Comparison of ENCODE assay signal across 8 mouse cellular contexts in genomic region chr6:124915942-124916694, GRCm38 (mm10). TPM values are rescaled to one million over a fixed set of nuclear protein-coding genes. Genes with fewer than 3 reads are reported as not detected.
DNase-seq lines count a peak whose midpoint lies in the region; ATAC-seq and TF ChIP-seq lines count a peak whose summit lies in the region.

No protein-coding gene starts in this region.

- H3K4me2 ChIP-seq in embryonic facial prominence, embryonic 12.5 days (replicated peaks): peak overlapping the region; percentile 99
- peak overlapping the region; percentile 100 for H3K4me2 ChIP-seq in hindbrain, embryonic 13.5 days
- H3K4me2 ChIP-seq in midbrain, embryonic 16.5 days (ENCODE audit: low read length): peak overlapping the region; percentile 99

- no peak for ATAC-seq in embryonic facial prominence, embryonic 12.5 days (ENCODE audit: insufficient number of reproducible peaks, insufficient read depth, low FRiP score, low TSS enrichment)
- no peak for ATAC-seq in hindbrain, embryonic 13.5 days (ENCODE audit: low FRiP score)
- no peak for ATAC-seq in midbrain, embryonic 16.5 days
- no peak for ATAC-seq in activated CD4-positive, CD25-positive, alpha-beta regulatory T cell, adult 4 months

- peaks cover 24% of the 10 kb centered on the region for H3K4me1 ChIP-seq in testis, adult 2 months (ENCODE audit: control insufficient read depth, insufficient read depth, low read length)
- peaks cover 49% of the 10 kb centered on the region for H3K4me1 ChIP-seq in embryonic facial prominence, embryonic 12.5 days
- H3K4me1 ChIP-seq in hindbrain, embryonic 13.5 days (replicated peaks): peaks cover 68% of the 10 kb centered on the region
- H3K4me1 ChIP-seq in midbrain, embryonic 16.5 days (ENCODE audit: control insufficient read depth, insufficient read depth, low read length): peaks cover 44% of the 10 kb centered on the region

- peak overlapping the region; percentile 83 for H3K4me3 ChIP-seq in testis, adult 2 months (ENCODE audit: control insufficient read depth, low read depth, low read length)
- H3K4me3 ChIP-seq in embryonic facial prominence, embryonic 12.5 days: peak overlapping the region; percentile 93
- peak overlapping the region; percentile 93 for H3K4me3 ChIP-seq in hindbrain, embryonic 13.5 days
- peak overlapping the region; percentile 93 for H3K4me3 ChIP-seq in midbrain, embryonic 16.5 days (ENCODE audit: low read depth, low read length)

- peak overlapping the region; percentile 100 for H3K9ac ChIP-seq in embryonic facial prominence, embryonic 12.5 days
- peak overlapping the region; percentile 100 for H3K9ac ChIP-seq in hindbrain, embryonic 13.5 days
- H3K9ac ChIP-seq in midbrain, embryonic 16.5 days (ENCODE audit: low read depth, low read length): peak overlapping the region; percentile 100

- H3K27me3 ChIP-seq in testis, adult 2 months (ENCODE audit: control insufficient read depth, insufficient read depth, low read length): peaks cover 5% of the 10 kb centered on the region
- H3K27me3 ChIP-seq in embryonic facial prominence, embryonic 12.5 days: 0 out of 2 replicates have a peak, but pooled peaks cover under 1% of the 10 kb centered on the region
- no peaks in the 10 kb centered on the region for H3K27me3 ChIP-seq in hindbrain, embryonic 13.5 days
- H3K27me3 ChIP-seq in midbrain, embryonic 16.5 days (ENCODE audit: control insufficient read depth, insufficient read depth, low read depth, low read length): no peaks in the 10 kb centered on the region

- no peak for DNase-seq in testis, postnatal 14 days (ENCODE audit: low spot score)
- peak; percentile 80 for DNase-seq in left cerebral cortex, adult 11 months (ENCODE audit: low spot score)
- DNase-seq in urinary bladder, postnatal 25 days (ENCODE audit: low spot score): no peak

- no peaks in the 10 kb centered on the region for H3K36me3 ChIP-seq in testis, adult 2 months (ENCODE audit: control insufficient read depth, insufficient read depth, low read length)
- peaks cover 20% of the 10 kb centered on the region for H3K36me3 ChIP-seq in embryonic facial prominence, embryonic 12.5 days
- H3K36me3 ChIP-seq in hindbrain, embryonic 13.5 days: peaks cover 27% of the 10 kb centered on the region
- peaks cover 14% of the 10 kb centered on the region for H3K36me3 ChIP-seq in midbrain, embryonic 16.5 days (ENCODE audit: control insufficient read depth, insufficient read depth, low read length)

- TF ChIP-seq POLR2A in testis, adult 2 months (IDR thresholded peaks at IDR 0.05; ENCODE audit: control insufficient read depth, low read depth, low read length): peak; percentile 41; the same call in 1 of the 2 replicates

- no peaks in the 10 kb centered on the region for H3K9me3 ChIP-seq in embryonic facial prominence, embryonic 12.5 days
- no peaks in the 10 kb centered on the region for H3K9me3 ChIP-seq in hindbrain, embryonic 13.5 days
- no peaks in the 10 kb centered on the region for H3K9me3 ChIP-seq in midbrain, embryonic 16.5 days (replicated peaks; ENCODE audit: control insufficient read depth, low read length, poor library complexity, severe bottlenecking)

- no peak overlapping the region; the same call in 1 of the 2 replicates for H3K27ac ChIP-seq in testis, adult 2 months (ENCODE audit: control insufficient read depth, insufficient read depth, low read depth, low read length)
- H3K27ac ChIP-seq in embryonic facial prominence, embryonic 12.5 days: peak overlapping the region; percentile 100
- H3K27ac ChIP-seq in hindbrain, embryonic 13.5 days: peak overlapping the region; percentile 100
- peak overlapping the region; percentile 100 for H3K27ac ChIP-seq in midbrain, embryonic 16.5 days (ENCODE audit: low read length)

- TF ChIP-seq CTCF in testis, adult 2 months (IDR thresholded peaks at IDR 0.05; ENCODE audit: control insufficient read depth, insufficient read depth, insufficient replicate concordance, low read depth, low read length): no peak

- WGBS in embryonic facial prominence, embryonic 12.5 days: 4% methylated on average over 12 of the region's 12 CpGs
- WGBS in hindbrain, embryonic 13.5 days: 3% methylated on average over 12 of the region's 12 CpGs
- WGBS in midbrain, embryonic 16.5 days: under 1% methylated on average over 12 of the region's 12 CpGs

RNA-seq across cellular contexts. Expression of gene Ptms, which starts 3.8 kb away (rescaled TPM):
- polyA plus RNA-seq in testis, adult 2 months (2012; rRNA removed): 142 and 168 TPM in 2 replicates
- polyA plus RNA-seq in embryonic facial prominence, embryonic 12.5 days (2016; fragmentation: Nextera tagmentation; extraction: Ambion mirVana): 390 and 395 TPM in 2 replicates
- polyA plus RNA-seq in hindbrain, embryonic 13.5 days (2015; fragmentation: Nextera tagmentation; extraction: Ambion mirVana): 744 and 801 TPM in 2 replicates
- 700 and 743 TPM in 2 replicates for polyA plus RNA-seq in midbrain, embryonic 16.5 days (2015; fragmentation: Nextera tagmentation; extraction: Ambion mirVana)
- 10 to 100 TPM; 12.0 to 12.8 TPM for polyA plus RNA-seq in activated CD4-positive, CD25-positive, alpha-beta regulatory T cell, adult 4 months (2017; shearing (Covaris generic))

RNA-seq across cellular contexts. Expression of gene Lag3, which starts 4.6 kb away (rescaled TPM):
- 0.11 and 0.12 TPM in 2 replicates for polyA plus RNA-seq in testis, adult 2 months (2012; rRNA removed)
- polyA plus RNA-seq in embryonic facial prominence, embryonic 12.5 days (2016; fragmentation: Nextera tagmentation; extraction: Ambion mirVana): 3.1 and 4.1 TPM in 2 replicates
- polyA plus RNA-seq in hindbrain, embryonic 13.5 days (2015; fragmentation: Nextera tagmentation; extraction: Ambion mirVana): 2.4 and 2.6 TPM in 2 replicates
- polyA plus RNA-seq in midbrain, embryonic 16.5 days (2015; fragmentation: Nextera tagmentation; extraction: Ambion mirVana): 2.5 and 3.9 TPM in 2 replicates
- polyA plus RNA-seq in activated CD4-positive, CD25-positive, alpha-beta regulatory T cell, adult 4 months (2017; shearing (Covaris generic)): 10 to 100 TPM; 23.5 to 30.2 TPM

RNA-seq across cellular contexts. Expression of gene Mlf2, which starts 15.1 kb away (rescaled TPM):
- 75.4 and 76.5 TPM in 2 replicates for polyA plus RNA-seq in testis, adult 2 months (2012; rRNA removed)
- 419 and 427 TPM in 2 replicates for polyA plus RNA-seq in embryonic facial prominence, embryonic 12.5 days (2016; fragmentation: Nextera tagmentation; extraction: Ambion mirVana)
- 481 and 505 TPM in 2 replicates for polyA plus RNA-seq in hindbrain, embryonic 13.5 days (2015; fragmentation: Nextera tagmentation; extraction: Ambion mirVana)
- 543 and 556 TPM in 2 replicates for polyA plus RNA-seq in midbrain, embryonic 16.5 days (2015; fragmentation: Nextera tagmentation; extraction: Ambion mirVana)
- polyA plus RNA-seq in activated CD4-positive, CD25-positive, alpha-beta regulatory T cell, adult 4 months (2017; shearing (Covaris generic)): 10 to 100 TPM; 46.7 to 70.4 TPM

RNA-seq across cellular contexts. Expression of gene Cd4, which starts 28.1 kb away (rescaled TPM):
- polyA plus RNA-seq in testis, adult 2 months (2012; rRNA removed): 0.53 and 0.67 TPM in 2 replicates
- 0.09 and 0.39 TPM in 2 replicates for polyA plus RNA-seq in embryonic facial prominence, embryonic 12.5 days (2016; fragmentation: Nextera tagmentation; extraction: Ambion mirVana)
- polyA plus RNA-seq in hindbrain, embryonic 13.5 days (2015; fragmentation: Nextera tagmentation; extraction: Ambion mirVana): 0.14 and 0.19 TPM in 2 replicates
- polyA plus RNA-seq in midbrain, embryonic 16.5 days (2015; fragmentation: Nextera tagmentation; extraction: Ambion mirVana): 0.11 TPM in 1 of 2 replicates, not detected in the other
- 100 to 1,000 TPM; 240 to 401 TPM for polyA plus RNA-seq in activated CD4-positive, CD25-positive, alpha-beta regulatory T cell, adult 4 months (2017; shearing (Covaris generic))

RNA-seq across cellular contexts. Expression of gene Cops7a, which starts 49.2 kb away (rescaled TPM):
- polyA plus RNA-seq in testis, adult 2 months (2012; rRNA removed): 387 and 413 TPM in 2 replicates
- polyA plus RNA-seq in embryonic facial prominence, embryonic 12.5 days (2016; fragmentation: Nextera tagmentation; extraction: Ambion mirVana): 119 and 121 TPM in 2 replicates
- polyA plus RNA-seq in hindbrain, embryonic 13.5 days (2015; fragmentation: Nextera tagmentation; extraction: Ambion mirVana): 89.3 and 94.5 TPM in 2 replicates
- 87.6 and 94.0 TPM in 2 replicates for polyA plus RNA-seq in midbrain, embryonic 16.5 days (2015; fragmentation: Nextera tagmentation; extraction: Ambion mirVana)
- 10 to 100 TPM; 45.9 to 51.2 TPM for polyA plus RNA-seq in activated CD4-positive, CD25-positive, alpha-beta regulatory T cell, adult 4 months (2017; shearing (Covaris generic))

Comparison
In these comparisons a context has a peak if more than half of its experiments do, and no peak if none do; other contexts are left out.
1. RNA of gene Ptms, which starts 3.8 kb away (polyA plus RNA-seq): 744 to 801 TPM in hindbrain, embryonic 13.5 days, 700 to 743 TPM in midbrain, embryonic 16.5 days, 390 to 395 TPM in embryonic facial prominence, embryonic 12.5 days and 142 to 168 TPM in testis, adult 2 months; 12.0 to 12.8 TPM in activated CD4-positive, CD25-positive, alpha-beta regulatory T cell, adult 4 months; every median in the first group is over 10 times any median in the second.
2. Peak in every context shown above with its lines, with median percentiles within 50 percentile points of each other: H3K4me3 ChIP-seq, H3K4me2 ChIP-seq and H3K9ac ChIP-seq.